Mouse (Mus musculus) cerebellum, adult (tissue): Measurements from ENCODE around the gene Vwa3b.

ENCODE experiments used
- ATAC-seq: cut with Nextera tagmentation; 2 replicates; pipeline ENCODE4 v1.9.2; 2017; ENCODE audit warnings: mild to moderate bottlenecking, moderate library complexity, mixed read lengths; ENCODE audit not compliant: insufficient number of reproducible peaks, low FRiP score, low TSS enrichment

Gene Vwa3b

DNA sequence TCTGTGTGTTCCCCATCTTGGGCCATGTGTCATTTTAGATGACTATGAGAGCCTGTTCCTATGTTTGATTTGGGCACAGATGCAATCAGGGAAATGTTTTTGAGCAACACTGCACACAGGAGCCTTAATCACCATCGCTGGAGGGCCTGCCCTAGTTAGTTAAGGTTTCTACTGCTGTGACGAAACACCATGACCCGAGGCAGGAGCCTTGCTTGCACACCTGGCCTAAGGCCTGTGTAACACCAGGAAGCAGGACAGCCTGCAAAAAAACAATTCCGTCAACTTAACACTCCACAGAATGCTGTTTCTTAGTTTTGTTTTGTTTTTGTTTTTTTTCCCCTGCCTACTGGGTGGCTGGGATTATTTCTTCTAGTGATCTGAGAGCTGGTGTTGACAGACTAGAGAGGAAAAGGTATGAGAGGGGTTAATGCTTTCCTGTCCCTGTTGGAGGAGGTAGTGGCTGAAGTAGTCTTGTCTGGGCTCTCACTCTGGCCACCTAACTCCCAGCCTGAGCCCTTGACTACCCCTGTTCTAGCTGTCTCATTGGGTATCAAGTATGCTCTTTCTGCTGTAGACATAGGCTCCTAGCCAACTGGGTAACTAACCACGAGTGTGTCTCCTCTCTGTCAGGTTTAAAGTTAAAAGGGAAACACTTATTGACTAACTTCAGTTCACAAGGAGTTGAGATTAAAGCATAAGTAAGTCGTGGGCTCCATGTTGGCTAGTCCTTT is 30.6 kb downstream of the Vwa3b start:
- ATAC-seq: no peak

- ATAC-seq: no peak
Observed at GRCm38 (mm10) chr1:37060856-37061255, 34.5 kb downstream of the Vwa3b start.

DNA sequence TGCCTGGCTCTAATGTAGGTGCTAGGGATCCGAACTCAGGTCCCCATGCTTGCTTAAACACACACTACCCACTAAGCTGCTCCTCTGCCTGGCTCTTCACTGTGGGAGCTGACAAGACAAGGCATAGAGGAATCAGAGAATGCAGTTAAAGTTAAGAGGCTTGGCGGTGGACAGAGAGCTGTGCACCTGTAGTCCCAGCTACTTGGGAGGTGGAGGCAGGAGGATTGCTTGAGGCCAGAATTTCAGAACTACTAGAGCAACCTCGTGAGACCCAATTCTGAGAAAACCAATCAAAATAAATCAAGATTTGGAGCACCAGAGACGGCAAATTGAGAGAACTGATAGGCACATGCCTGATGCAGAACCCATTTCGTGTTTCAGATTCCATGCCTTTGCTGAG is 36.7 kb downstream of the Vwa3b start:
- no peak for ATAC-seq

GRCm38 (mm10) chr1:37063841-37064240 is 37.4 kb downstream of the Vwa3b start:
- no peak for ATAC-seq

DNA sequence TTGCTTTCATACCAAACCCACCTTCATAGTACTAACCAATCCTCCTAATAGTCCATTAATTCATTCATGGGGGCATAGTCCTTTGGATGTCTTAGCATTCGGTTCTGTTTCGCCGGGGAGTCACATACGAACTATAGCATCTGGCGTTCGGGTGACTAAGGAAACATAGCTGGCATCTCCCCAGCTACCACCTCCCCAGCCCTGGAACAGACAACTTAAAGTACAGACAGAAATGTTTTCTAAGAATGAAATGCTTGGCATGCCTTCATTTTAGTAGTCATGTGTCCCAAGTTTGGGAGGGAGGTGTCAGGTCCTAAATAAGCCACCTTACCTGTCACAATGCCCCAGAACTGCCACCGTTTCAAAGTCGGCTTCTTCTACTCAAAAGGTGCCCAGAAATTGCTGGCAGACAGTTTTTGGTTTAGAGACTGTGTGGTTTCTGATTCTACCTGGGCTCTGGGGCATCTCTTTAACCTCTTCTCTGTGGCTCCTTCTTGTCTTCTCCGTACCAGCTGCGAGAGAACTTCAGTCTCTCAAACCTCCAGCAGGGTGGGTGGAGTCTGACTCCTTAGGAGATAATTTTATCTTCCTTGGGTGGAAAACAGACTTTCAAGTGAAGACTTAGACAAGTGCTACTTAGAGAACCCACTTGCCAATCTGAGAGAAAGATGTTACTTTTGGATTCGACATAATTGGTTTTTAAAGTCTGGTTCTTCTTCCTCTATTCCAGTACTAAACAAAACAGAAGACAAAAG is 39.4 kb downstream of the Vwa3b start:
- no peak for ATAC-seq

- ATAC-seq: no peak
Observed at GRCm38 (mm10) chr1:37075759-37076158, 49.4 kb downstream of the Vwa3b start.

DNA sequence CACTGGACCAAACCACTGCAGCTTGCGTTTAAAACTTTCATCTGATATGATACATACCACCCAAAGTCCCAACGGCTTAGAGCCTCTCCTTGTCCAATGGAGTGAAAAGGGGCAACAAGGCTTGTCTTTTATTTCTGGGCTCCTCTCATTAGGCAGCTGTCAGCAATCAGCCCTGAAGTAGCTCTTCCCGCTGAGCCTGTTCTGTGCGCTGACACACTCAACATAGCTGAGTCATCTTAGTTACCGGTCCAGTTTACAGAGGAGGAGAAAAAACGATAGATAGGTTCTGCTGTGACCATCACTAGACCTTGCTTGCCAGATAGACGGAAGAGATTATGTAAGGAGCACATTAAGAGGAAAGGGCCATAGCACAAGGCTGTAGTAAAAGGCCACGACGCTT is 50.9 kb downstream of the Vwa3b start:
- ATAC-seq: no peak

DNA sequence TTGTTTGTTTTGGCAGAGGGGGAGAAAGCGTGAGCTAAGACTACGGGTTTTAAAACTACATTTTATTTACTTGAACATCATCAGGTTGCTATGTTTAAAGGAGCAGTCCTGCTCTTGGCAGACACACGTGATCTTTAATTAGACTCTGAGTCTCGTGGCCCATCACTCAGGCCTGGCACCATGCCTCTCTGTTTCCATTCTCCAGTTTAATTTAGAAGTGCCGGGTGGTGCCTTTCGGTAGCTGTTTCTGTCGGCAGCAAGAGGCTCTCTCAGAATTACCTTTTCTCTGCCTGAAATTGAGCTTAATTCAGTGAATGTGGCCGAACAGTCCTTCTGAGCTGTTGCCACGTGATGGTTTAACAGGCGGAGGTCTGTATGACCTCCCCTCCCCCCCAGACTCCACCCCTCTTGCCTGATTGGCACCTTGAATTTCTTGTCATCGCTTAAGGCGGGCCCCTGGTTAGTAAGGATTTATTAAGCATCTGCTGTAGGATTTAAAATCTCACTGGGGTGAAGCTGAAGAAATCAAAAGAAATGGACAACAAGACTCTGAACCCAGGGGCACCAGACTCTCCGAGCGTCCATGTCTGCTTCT is 51.7 kb downstream of the Vwa3b start:
- ATAC-seq: no peak

- no peak for ATAC-seq
Observed at GRCm38 (mm10) chr1:37080442-37080841, 54.0 kb downstream of the Vwa3b start.

DNA sequence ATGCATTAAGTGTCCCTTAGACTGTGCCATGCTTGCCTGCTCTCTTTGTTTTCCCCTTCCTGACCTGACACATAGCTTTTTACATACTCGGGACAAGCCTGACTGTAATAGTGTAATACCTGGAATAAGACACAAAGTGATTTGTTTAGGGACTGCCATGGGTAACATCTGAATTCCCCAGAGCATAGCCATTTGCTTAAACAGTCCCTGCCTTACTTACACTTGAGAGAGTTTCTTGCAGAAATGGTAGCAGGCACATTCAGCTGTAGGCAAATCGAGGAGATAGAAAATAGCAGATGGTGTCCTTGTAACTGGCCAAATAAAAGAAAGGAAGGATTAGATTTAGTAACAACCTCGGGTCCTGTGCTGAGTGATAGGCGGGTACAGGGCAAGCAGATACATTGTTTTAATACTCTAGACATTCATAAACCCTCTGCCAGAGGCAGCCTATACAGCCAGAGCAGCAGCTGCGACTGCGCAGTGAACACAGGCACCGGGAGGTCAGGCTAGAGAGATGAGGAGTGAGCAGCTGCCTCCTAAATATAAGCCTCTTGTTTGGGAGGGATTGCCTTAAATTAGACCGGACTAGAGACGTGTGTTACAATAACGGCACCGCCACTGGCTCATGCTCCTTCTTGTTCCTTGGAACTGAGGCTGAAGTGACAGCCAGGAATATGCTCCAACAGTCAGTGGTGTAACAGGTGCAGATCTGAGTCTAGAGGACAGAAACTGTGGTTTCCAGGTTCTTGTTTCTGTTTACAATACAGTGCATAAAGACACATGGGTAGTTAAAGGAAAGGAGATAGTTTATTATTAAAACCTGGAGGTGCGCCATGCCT is 55.2 kb downstream of the Vwa3b start:
- ATAC-seq: no peak

DNA sequence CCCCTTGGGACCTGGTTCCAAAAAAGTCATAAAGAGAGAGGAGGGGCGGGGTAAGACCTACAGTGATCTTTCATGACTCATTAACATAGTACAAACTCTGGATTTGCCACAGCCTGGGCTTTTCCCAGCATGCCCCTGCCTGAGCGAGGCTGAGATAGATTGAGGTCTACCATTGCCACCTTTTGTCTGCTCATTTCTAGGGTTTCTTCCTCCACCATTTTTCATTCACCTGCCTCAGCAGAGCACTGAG is 55.7 kb downstream of the Vwa3b start:
- no peak for ATAC-seq

- no peak for ATAC-seq
Observed at GRCm38 (mm10) chr1:37084075-37084474, 57.7 kb downstream of the Vwa3b start.

- ATAC-seq: no peak
Observed at GRCm38 (mm10) chr1:37085171-37085570, 58.8 kb downstream of the Vwa3b start.

- ATAC-seq: no peak
Observed at GRCm38 (mm10) chr1:37089191-37089590, 62.8 kb downstream of the Vwa3b start.

GRCm38 (mm10) chr1:37097382-37098093 is 71.1 kb downstream of the Vwa3b start:
- no peak for ATAC-seq

DNA sequence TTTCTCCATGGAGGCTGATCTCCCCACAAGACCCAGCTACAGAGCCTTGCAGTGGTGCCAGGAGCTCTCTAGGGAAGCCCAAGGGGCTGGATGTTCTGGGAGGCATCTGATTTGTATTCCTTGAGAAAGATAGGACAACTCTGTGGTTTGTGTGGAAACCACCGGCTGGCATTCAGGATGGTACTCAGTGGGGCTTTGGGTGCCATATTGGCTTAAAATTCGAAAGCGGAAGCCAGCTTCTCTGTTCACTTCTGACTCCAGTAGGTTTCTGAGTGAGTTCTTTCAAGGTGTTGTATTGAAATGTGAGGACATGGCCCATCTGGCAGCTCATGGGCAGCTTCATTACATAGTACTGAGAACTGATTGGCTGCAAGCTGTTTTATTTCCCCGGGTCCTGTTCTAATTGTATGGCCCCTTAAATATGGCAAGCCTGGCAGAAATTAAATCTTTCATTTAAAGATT is 71.7 kb downstream of the Vwa3b start:
- no peak for ATAC-seq

- ATAC-seq: no peak
Observed at GRCm38 (mm10) chr1:37100361-37100760, 74.0 kb downstream of the Vwa3b start.

DNA sequence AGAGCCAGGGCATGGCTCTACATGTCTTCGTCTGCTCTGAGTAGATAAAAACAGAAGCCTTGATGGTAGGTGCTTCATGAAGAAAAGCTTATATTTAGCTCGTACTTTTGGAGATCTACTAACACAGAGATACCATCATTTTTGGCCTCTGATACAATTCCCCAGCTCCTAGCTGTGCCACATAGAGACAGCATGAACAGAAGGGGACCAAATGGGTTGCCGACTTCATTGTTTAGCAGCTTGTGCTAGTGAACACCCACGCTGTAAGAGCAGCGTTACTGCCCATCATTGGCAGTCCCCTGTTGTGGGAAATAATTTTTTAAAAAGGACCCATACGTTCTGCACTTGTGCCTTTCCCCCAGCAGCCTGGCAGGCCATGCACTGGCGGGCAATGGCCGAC is 74.6 kb downstream of the Vwa3b start:
- ATAC-seq: no peak

- ATAC-seq: no peak
Observed at GRCm38 (mm10) chr1:37101717-37102116, 75.3 kb downstream of the Vwa3b start.

DNA sequence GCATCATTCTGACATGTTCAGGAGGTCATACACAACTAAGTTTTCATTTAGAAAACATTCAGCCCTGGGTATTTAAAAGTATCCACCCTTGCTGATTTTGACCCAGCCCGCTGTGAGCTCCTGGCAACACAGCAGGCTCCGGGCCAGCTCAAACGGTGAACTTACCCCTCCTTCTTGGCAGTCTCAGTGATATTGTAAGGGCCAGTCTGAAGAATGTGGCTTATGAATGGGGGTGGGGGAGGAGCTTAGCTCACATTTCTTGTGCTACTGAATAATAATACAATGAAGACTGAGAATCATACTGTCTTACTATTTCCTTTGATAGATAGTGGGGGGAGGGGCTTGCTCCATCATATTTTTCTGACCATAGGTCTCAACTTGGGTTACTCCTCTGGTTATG is 78.8 kb downstream of the Vwa3b start:
- ATAC-seq: no peak
